Mouse (Mus musculus) limb, embryonic 14.5 days (tissue): Measurements from ENCODE around the gene Sh2d1b1. TPM values are rescaled to one million over a fixed set of nuclear protein-coding genes. Genes with fewer than 3 reads are reported as not detected.

Experiments
- ATAC-seq: fragments of 200-750 bp; cut with Nextera tagmentation; 2 replicates; pipeline ENCODE4 v1.8.0; 2017; ENCODE audit warnings: low read depth, moderate number of reproducible peaks, moderate TSS enrichment; ENCODE audit not compliant: low FRiP score
- DNase-seq: peaks from one replicate; pipeline ENCODE4 v3.0.0-alpha.2; 2015; ENCODE audit warnings: low spot score
- H3K27ac ChIP-seq: fragments of 300-500 bp; sonication (generic); replicated peaks from 2 replicates; pipeline ENCODE4 v1.5.1; 2014; ENCODE audit warnings: low read depth, mild to moderate bottlenecking, low read length, moderate library complexity, mixed read lengths
- H3K27me3 ChIP-seq: fragments of 300-500 bp; sonication (generic); 2 replicates; pipeline ENCODE4 v1.6.1; 2014; ENCODE audit warnings: low read length, mixed read lengths; ENCODE audit not compliant: control insufficient read depth, insufficient read depth
- H3K36me3 ChIP-seq: fragments of 300-500 bp; sonication (generic); 2 replicates; pipeline ENCODE4 v1.6.1; 2014; ENCODE audit warnings: mild to moderate bottlenecking, low read length, moderate library complexity, mixed read lengths; ENCODE audit not compliant: control insufficient read depth, insufficient read depth
- H3K4me1 ChIP-seq: fragments of 300-500 bp; sonication (generic); 2 replicates; pipeline ENCODE4 v1.6.1; 2014; ENCODE audit warnings: antibody characterized with exemption, low read length, mixed read lengths; ENCODE audit not compliant: control insufficient read depth, insufficient read depth
- H3K4me2 ChIP-seq: fragments of 300-500 bp; sonication (generic); replicated peaks from 2 replicates; pipeline ENCODE4 v1.6.1; 2014; ENCODE audit warnings: low read depth, mild to moderate bottlenecking, low read length, moderate library complexity; ENCODE audit not compliant: severe bottlenecking
- H3K4me3 ChIP-seq: fragments of 300-500 bp; sonication (generic); replicated peaks from 2 replicates; pipeline ENCODE4 v1.5.1; 2014; ENCODE audit warnings: low read length
- H3K9ac ChIP-seq: fragments of 300-500 bp; sonication (generic); 2 replicates; pipeline ENCODE4 v1.6.1; 2014; ENCODE audit warnings: mild to moderate bottlenecking, low read depth, low read length, moderate library complexity; ENCODE audit not compliant: severe bottlenecking
- H3K9me3 ChIP-seq: fragments of 300-500 bp; sonication (generic); 2 replicates; pipeline ENCODE4 v1.6.1; 2016; ENCODE audit warnings: low read length; ENCODE audit not compliant: control insufficient read depth
- POLR2A ChIP-seq: fragments of 200-500 bp; IDR thresholded peaks from 2 replicates; pipeline ENCODE4 v1.8.0; 2012; ENCODE audit warnings: inconsistent platforms, mild to moderate bottlenecking, moderate library complexity, borderline replicate concordance; ENCODE audit not compliant: insufficient read depth, insufficient read length; ENCODE audit errors: extremely low read depth
- WGBS: fragments of 180-500 bp; shearing (Covaris S2); extraction: QIAGEN DNeasy Blood & Tissue Kit; methylation state at CpG from one replicate; pipeline ENCODE4 v1.1.7; 2014; 5-methylcytosine and 5-hydroxymethylcytosine counted together
- polyA plus RNA-seq, 2 experiments: library from polyadenylated mRNA; depleted of rRNA in 1 of 2; stranded (reverse) in 1 of 2; unstranded in 1 of 2; fragments of >200 nt; fragmentation: Nextera tagmentation in 1 of 2; extraction: Ambion mirVana in 1 of 2; gene quantifications; 2 replicates each; pipeline versions ENCODE4 v1.2.1 to v1.2.3; 2012 to 2014

The Sh2d1b1 gene
- polyA plus RNA-seq, 2 experiments: 0.11 to 0.13 TPM

GRCm38 (mm10) chr1:170293257-170293656, 16.1 kb downstream of the Sh2d1b1 start:
- no peak for TF ChIP-seq POLR2A
- H3K27me3 ChIP-seq: no peaks in the 10 kb centered on the region
- H3K27ac ChIP-seq: no peak overlapping the region
- no peak overlapping the region for H3K4me3 ChIP-seq
- ATAC-seq: no peak
- no peaks in the 10 kb centered on the region for H3K4me1 ChIP-seq
- H3K9ac ChIP-seq: no peak overlapping the region
- no peaks in the 10 kb centered on the region for H3K36me3 ChIP-seq
- 80% methylated on average over 5 of the region's 5 CpGs for WGBS
- H3K4me2 ChIP-seq: no peak overlapping the region
- 0 out of 2 replicates have a peak, but pooled peaks cover 4% of the 10 kb centered on the region for H3K9me3 ChIP-seq
- no peak for DNase-seq

GRCm38 (mm10) chr1:170294786-170295570, 17.9 kb downstream of the Sh2d1b1 start:
- Histone ChIP-seq H3K27ac (no peak overlapping the region), H3K4me3 (no peak overlapping the region), H3K4me1 (no peaks in the 10 kb centered on the region), H3K36me3 (no peaks in the 10 kb centered on the region), H3K27me3 (no peaks in the 10 kb centered on the region), H3K9me3 (0 out of 2 replicates have a peak, but pooled peaks cover under 1% of the 10 kb centered on the region), H3K9ac (no peak overlapping the region), H3K4me2 (no peak overlapping the region)
- DNase-seq (no peak), ATAC-seq (no peak)
- WGBS: 88% methylated on average over 15 of the region's 15 CpGs
- no peak for TF ChIP-seq POLR2A

GRCm38 (mm10) chr1:170299496-170299895, 22.4 kb downstream of the Sh2d1b1 start:
- H3K27ac ChIP-seq: no peak overlapping the region
- DNase-seq (no peak), ATAC-seq (no peak)
- no peak overlapping the region for H3K4me2 ChIP-seq
- no peaks in the 10 kb centered on the region for H3K27me3 ChIP-seq
- no peak overlapping the region for H3K9ac ChIP-seq
- H3K9me3 ChIP-seq: no peaks in the 10 kb centered on the region
- H3K4me3 ChIP-seq: no peak overlapping the region
- H3K4me1 ChIP-seq: no peaks in the 10 kb centered on the region
- TF ChIP-seq POLR2A: no peak
- WGBS: 79% methylated on average over 4 of the region's 4 CpGs
- H3K36me3 ChIP-seq: no peaks in the 10 kb centered on the region

- H3K4me3 ChIP-seq: no peak overlapping the region
- no peaks in the 10 kb centered on the region for H3K9me3 ChIP-seq
- no peaks in the 10 kb centered on the region for H3K4me1 ChIP-seq
- peaks cover 3% of the 10 kb centered on the region; the same call in 1 of the 2 replicates for H3K36me3 ChIP-seq
- H3K27ac ChIP-seq: no peak overlapping the region
- no peak for ATAC-seq
- TF ChIP-seq POLR2A: no peak
- DNase-seq: no peak
- no peaks in the 10 kb centered on the region for H3K27me3 ChIP-seq
- WGBS: 96% methylated on average over 9 of the region's 9 CpGs
- H3K4me2 ChIP-seq: no peak overlapping the region
- no peak overlapping the region for H3K9ac ChIP-seq
These were observed 24.6 kb downstream of the Sh2d1b1 start for GRCm38 (mm10) chr1:170301686-170302085.

- 76% methylated on average over 6 of the region's 6 CpGs for WGBS
- no peak for DNase-seq
- no peak overlapping the region for H3K4me3 ChIP-seq
- no peak for TF ChIP-seq POLR2A
- H3K9ac ChIP-seq: no peak overlapping the region
- H3K27ac ChIP-seq: no peak overlapping the region
- no peaks in the 10 kb centered on the region for H3K4me1 ChIP-seq
- peaks cover 3% of the 10 kb centered on the region; the same call in 1 of the 2 replicates for H3K36me3 ChIP-seq
- no peaks in the 10 kb centered on the region for H3K27me3 ChIP-seq
- ATAC-seq: no peak
- no peak overlapping the region for H3K4me2 ChIP-seq
- no peaks in the 10 kb centered on the region for H3K9me3 ChIP-seq
These were observed 25.3 kb downstream of the Sh2d1b1 start for GRCm38 (mm10) chr1:170302456-170302855.
